Mouse (Mus musculus) lung, postnatal 0 days (tissue): ENCODE data around the gene Nipsnap1.

Source experiments
- CTCF ChIP-seq: IDR thresholded peaks from 2 replicates; pipeline ENCODE4 v1.5.1; 2016; ENCODE audit warnings: antibody characterized with exemption, mild to moderate bottlenecking
- EP300 ChIP-seq: IDR thresholded peaks from 2 replicates; pipeline ENCODE4 v1.6.1; 2016; ENCODE audit warnings: antibody characterized with exemption, mild to moderate bottlenecking, control low read depth

DNA sequence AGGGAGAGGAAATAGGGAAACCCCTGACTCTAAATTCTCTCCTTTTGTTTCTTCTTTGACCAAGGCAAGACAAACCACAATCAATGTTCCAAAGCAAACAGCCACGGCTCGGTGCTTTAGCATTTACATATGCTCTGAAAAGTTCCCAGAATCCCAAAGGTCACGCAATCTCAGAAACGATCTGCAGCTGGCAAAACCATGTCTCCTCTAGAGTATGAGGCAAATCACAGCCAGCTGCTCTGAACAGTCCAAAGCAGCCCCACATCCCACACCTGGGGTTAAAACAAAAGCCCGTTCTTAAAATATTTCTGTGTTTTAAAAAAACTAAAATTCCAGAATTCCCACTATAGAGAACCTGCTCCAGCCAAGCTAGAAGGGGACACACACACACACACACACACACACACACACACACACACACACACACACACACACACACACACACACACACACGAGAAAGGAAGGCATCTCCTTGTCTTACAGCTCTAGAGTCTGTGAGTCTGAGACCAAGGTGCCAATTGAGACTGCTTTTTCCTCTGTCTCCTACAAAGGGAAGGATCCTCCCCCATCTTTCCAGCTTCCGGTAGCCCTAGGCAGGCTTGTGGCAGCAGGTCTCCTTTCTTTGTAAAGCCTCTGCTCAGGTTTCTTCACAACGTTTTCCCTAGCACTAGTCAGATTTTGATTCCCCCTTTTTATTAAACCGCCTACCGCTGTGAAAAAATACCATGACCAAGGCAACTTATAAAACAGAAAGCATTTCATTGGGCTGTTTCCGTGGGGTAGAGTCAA, 11.7 kb upstream of the Nipsnap1 start:
- TF ChIP-seq CTCF (no peak), EP300 (no peak)
